Mouse (Mus musculus): Measurements from ENCODE around the gene Igdcc4.

DNA sequence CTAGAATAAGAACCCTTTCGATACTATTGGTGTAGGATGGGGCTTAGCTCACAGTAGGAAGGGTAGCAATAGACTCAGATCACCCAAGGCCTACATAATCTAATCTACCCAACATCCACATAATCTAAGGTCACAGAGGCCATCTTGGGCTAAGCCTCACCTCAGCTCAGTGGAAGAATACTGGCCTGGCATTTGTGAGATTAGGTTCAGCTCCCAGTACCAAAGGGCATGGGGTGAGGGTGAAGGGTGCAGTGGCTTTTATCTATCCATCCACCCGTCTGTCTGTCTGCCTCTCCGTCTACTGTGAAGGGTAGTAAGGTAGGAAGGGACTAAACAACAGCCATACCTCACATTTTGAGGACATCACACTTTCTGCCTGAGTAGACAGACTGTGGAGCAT lies 30.7 kb upstream of the Igdcc4 start:
- TF ChIP-seq POLR2A (IDR thresholded peaks at IDR 0.05; ENCODE audit: insufficient read depth, low read depth, low read length) (no peak), CTCF (IDR thresholded peaks at IDR 0.05) (no peak)
